Mouse (Mus musculus): Measurements from ENCODE around the gene Kpna3.

Kpna3 gene

GRCm38 (mm10) chr14:61439661-61440559 is at the start of gene Kpna3:
Kpna3 (minus strand) TSS chr14:61439874.
- TF ChIP-seq GATA4 (IDR thresholded peaks at IDR 0.05; ENCODE audit: insufficient replicate concordance, low read length), result peak; percentile 34; the same call in 1 of the 2 replicates

GRCm38 (mm10) chr14:61460365-61460764 is 20.7 kb upstream of the Kpna3 start:
- no peak for TF ChIP-seq GATA4 (IDR thresholded peaks at IDR 0.05; ENCODE audit: insufficient replicate concordance, low read length)

GRCm38 (mm10) chr14:61457468-61457867 is 17.8 kb upstream of the Kpna3 start:
- TF ChIP-seq GATA4 (IDR thresholded peaks at IDR 0.05; ENCODE audit: insufficient replicate concordance, low read length), result no peak

GRCm38 (mm10) chr14:61455571-61455970 is 15.9 kb upstream of the Kpna3 start:
- no peak for TF ChIP-seq GATA4 (IDR thresholded peaks at IDR 0.05; ENCODE audit: insufficient replicate concordance, low read length)

GRCm38 (mm10) chr14:61453032-61453431 is 13.4 kb upstream of the Kpna3 start:
- no peak for TF ChIP-seq GATA4 (IDR thresholded peaks at IDR 0.05; ENCODE audit: insufficient replicate concordance, low read length)

GRCm38 (mm10) chr14:61452481-61452880 is 12.8 kb upstream of the Kpna3 start:
- no peak for TF ChIP-seq GATA4 (IDR thresholded peaks at IDR 0.05; ENCODE audit: insufficient replicate concordance, low read length)

- no peak for TF ChIP-seq GATA4 (IDR thresholded peaks at IDR 0.05; ENCODE audit: insufficient replicate concordance, low read length)
Measured at GRCm38 (mm10) chr14:61447775-61448174, 8.1 kb upstream of the Kpna3 start.

GRCm38 (mm10) chr14:61439141-61439660 is 473 bp downstream of the Kpna3 start:
- TF ChIP-seq GATA4 (IDR thresholded peaks at IDR 0.05; ENCODE audit: insufficient replicate concordance, low read length), result no peak

GRCm38 (mm10) chr14:61438171-61438945 is 1.3 kb downstream of the Kpna3 start:
- TF ChIP-seq GATA4 (IDR thresholded peaks at IDR 0.05; ENCODE audit: insufficient replicate concordance, low read length), result no peak

- TF ChIP-seq GATA4 (IDR thresholded peaks at IDR 0.05; ENCODE audit: insufficient replicate concordance, low read length), result no peak
Measured at GRCm38 (mm10) chr14:61436866-61437265, 2.8 kb downstream of the Kpna3 start.

- no peak for TF ChIP-seq GATA4 (IDR thresholded peaks at IDR 0.05; ENCODE audit: insufficient replicate concordance, low read length)
Measured at GRCm38 (mm10) chr14:61428126-61428787, 11.4 kb downstream of the Kpna3 start.

- TF ChIP-seq GATA4 (IDR thresholded peaks at IDR 0.05; ENCODE audit: insufficient replicate concordance, low read length), result no peak
Measured at GRCm38 (mm10) chr14:61425080-61425665, 14.5 kb downstream of the Kpna3 start.

- no peak for TF ChIP-seq GATA4 (IDR thresholded peaks at IDR 0.05; ENCODE audit: insufficient replicate concordance, low read length)
Measured at GRCm38 (mm10) chr14:61415719-61416118, 24.0 kb downstream of the Kpna3 start.

- TF ChIP-seq GATA4 (IDR thresholded peaks at IDR 0.05; ENCODE audit: insufficient replicate concordance, low read length), result no peak
Measured at GRCm38 (mm10) chr14:61415311-61415710, 24.4 kb downstream of the Kpna3 start.

GRCm38 (mm10) chr14:61414808-61415207 is 24.9 kb downstream of the Kpna3 start:
- TF ChIP-seq GATA4 (IDR thresholded peaks at IDR 0.05; ENCODE audit: insufficient replicate concordance, low read length), result no peak

Data from liver, adult (tissue).